Mouse (Mus musculus) cerebellum, adult 2 months (tissue): ENCODE measurements around the gene Ccdc12. TPM values are rescaled to one million over a fixed set of nuclear protein-coding genes. Genes with fewer than 3 reads are reported as not detected.
A peak's percentile ranks its signal among the peaks of the same experiment; 100 is the strongest.

ENCODE experiments used
- DNase-seq, 2 experiments: peaks; one replicate each; pipeline ENCODE4 v3.0.0; 2021
- H3K27ac ChIP-seq: fragments of 200-500 bp; 2 replicates; pipeline ENCODE4 v1.5.1; 2012; ENCODE audit warnings: low read length, control low read depth, inconsistent platforms; ENCODE audit not compliant: insufficient read depth
- H3K27me3 ChIP-seq: fragments of 200-500 bp; 2 replicates; pipeline ENCODE4 v1.6.1; 2012; ENCODE audit warnings: inconsistent platforms, mild to moderate bottlenecking, low read length, moderate library complexity; ENCODE audit not compliant: control insufficient read depth, insufficient read depth
- H3K4me1 ChIP-seq: fragments of 200-500 bp; 2 replicates; pipeline ENCODE4 v1.6.1; 2011; ENCODE audit warnings: low read length; ENCODE audit not compliant: control insufficient read depth, insufficient read depth
- H3K4me3 ChIP-seq: fragments of 200-500 bp; replicated peaks from 2 replicates; pipeline ENCODE3; 2011; ENCODE audit warnings: mild to moderate bottlenecking, low read depth, low read length, control low read depth; ENCODE audit not compliant: insufficient read depth
- CTCF ChIP-seq: fragments of 200-500 bp; IDR thresholded peaks from 2 replicates; pipeline ENCODE4 v1.5.1; 2011; ENCODE audit warnings: low read depth, mild to moderate bottlenecking, control low read depth, low read length, moderate library complexity, borderline replicate concordance; ENCODE audit not compliant: insufficient read depth
- POLR2A ChIP-seq: fragments of 200-500 bp; IDR thresholded peaks from 2 replicates; pipeline ENCODE4 v1.6.1; 2011; ENCODE audit warnings: low read length, control low read depth, borderline replicate concordance; ENCODE audit not compliant: insufficient read depth
- WGBS: fragments of 180-500 bp; shearing (Covaris S2); methylation state at CpG from one replicate; pipeline ENCODE4 v1.1.7; 2018; 5-methylcytosine and 5-hydroxymethylcytosine counted together
- polyA plus RNA-seq: library from polyadenylated mRNA; depleted of rRNA; stranded (reverse); fragments of >200 nt; gene quantifications from 2 replicates; pipeline ENCODE4 v1.2.3, GENCODE M21; 2012

The Ccdc12 gene
- polyA plus RNA-seq, 1 experiment, result 102 TPM

DNA sequence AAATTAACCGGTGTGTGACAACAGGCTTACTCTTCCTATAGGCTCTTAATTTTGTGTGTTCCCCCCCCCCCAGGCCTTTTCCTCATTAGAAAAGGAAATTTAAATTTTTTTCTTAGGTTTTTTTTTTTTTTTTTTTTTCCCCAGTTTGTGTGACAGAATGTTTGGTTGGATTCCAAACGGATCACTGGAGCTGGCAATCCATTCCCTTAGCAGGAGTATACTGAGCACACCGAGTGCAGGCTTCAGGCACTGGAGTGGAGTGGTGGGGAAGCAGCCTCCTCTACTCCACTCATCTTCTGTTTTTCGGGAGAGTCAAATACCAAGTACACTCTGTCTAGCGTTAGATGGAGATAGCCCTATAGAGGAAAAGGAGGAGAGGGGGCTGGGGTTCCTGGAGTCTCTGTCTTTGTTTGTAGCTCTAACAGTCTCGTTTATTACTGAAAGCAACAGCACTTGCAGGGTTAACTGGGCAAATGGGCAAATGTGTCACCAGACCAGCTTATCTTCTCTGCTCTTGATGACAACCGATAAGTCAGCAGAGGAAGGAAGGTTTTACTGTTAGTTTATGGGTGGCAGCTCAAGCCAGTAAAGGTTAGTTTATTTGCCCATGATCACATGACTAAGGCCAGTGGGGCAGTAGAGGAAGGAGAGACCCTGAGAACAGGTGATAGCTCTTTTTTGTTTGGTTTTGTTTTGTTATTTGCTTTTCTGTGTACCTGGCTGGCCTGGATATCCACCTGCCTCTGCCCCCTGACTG lies 4.7 kb downstream of the Ccdc12 start:
- TF ChIP-seq POLR2A (no peak), CTCF (no peak)
- Histone ChIP-seq H3K27me3 (no peaks in the 10 kb centered on the region), H3K4me3 (no peak overlapping the region), H3K4me1 (peaks cover 21% of the 10 kb centered on the region), H3K27ac (peak overlapping the region; percentile 45; the same call in 1 of the 2 replicates)
- DNase-seq, result peak in 1 of 2 experiments; percentile 57
- 35% methylated on average over 7 of the region's 7 CpGs for WGBS

DNA sequence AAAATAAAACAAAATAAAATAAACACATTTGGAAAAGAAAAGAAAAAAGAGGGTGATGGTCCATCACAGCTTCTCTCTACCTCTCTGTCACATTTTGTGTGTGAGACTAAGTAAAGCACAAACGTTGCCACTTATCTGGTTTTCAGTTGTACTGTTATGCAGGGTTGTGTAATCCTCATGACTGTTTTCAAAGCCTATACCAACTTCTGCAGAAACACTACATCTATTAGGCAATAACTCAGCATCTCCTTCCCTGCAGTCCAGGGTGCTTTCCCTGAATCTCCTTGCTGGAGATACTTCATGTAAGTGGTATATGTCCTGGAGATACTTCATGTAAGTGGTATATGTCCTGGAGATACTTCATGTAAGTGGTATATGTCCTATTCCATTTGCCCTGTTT lies 6.5 kb downstream of the Ccdc12 start:
- H3K27me3 ChIP-seq, result no peaks in the 10 kb centered on the region
- no peak for DNase-seq
- H3K4me3 ChIP-seq, result no peak overlapping the region
- 90% methylated on average over 1 of the region's 1 CpGs for WGBS
- H3K4me1 ChIP-seq, result peaks cover 31% of the 10 kb centered on the region
- no peak for TF ChIP-seq CTCF
- H3K27ac ChIP-seq, result no peak overlapping the region

DNA sequence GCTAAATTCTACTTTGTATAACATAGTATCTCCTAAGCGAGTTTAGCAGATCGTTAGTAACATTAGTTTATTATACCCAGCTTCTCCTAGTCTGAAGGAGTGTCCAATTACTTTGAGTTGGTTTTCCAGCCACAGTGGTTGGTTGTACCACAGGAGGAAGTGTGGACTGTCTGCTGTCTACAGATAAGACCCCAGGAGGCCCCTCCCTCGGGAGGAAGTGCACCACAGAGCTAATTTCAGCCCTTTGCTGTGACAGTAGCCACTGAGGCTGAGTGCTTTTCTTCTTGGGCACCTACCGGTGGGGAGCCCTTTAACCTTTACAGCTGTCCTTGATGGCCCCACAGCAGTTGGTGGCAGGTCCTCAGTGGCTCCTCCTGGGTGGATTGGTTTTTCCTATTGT lies 9.6 kb downstream of the Ccdc12 start:
- no peak for TF ChIP-seq POLR2A
- TF ChIP-seq CTCF, result no peak
- Histone ChIP-seq H3K4me3 (no peak overlapping the region), H3K27me3 (no peaks in the 10 kb centered on the region), H3K27ac (no peak overlapping the region), H3K4me1 (peaks cover 40% of the 10 kb centered on the region)
- no peak for DNase-seq
- 48% methylated on average over 4 of the region's 4 CpGs for WGBS

DNA sequence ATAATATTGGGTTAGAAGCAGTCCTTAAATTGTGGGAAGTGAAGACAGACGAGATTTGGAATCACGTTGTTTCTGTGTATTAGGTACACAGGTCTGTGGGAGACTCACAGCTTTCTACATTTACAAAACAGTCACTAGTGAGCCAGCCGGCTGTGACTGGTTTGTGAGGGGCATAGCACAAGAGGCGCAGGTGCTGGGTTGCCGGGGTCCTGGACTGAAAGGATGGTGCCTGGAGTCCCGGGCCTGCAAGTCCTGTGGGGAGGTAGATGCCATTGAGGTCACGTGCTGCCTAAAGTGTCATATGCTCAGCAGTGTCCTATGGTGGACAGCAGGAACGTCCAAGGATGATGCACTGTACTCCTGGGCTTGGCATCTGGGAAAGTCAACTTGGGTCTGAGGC lies 10.1 kb downstream of the Ccdc12 start:
- no peak overlapping the region for H3K27ac ChIP-seq
- no peaks in the 10 kb centered on the region for H3K27me3 ChIP-seq
- H3K4me3 ChIP-seq, result no peak overlapping the region
- 50% methylated on average over 8 of the region's 8 CpGs for WGBS
- no peak for TF ChIP-seq POLR2A
- no peak for TF ChIP-seq CTCF
- peaks cover 36% of the 10 kb centered on the region for H3K4me1 ChIP-seq
- DNase-seq, result no peak

DNA sequence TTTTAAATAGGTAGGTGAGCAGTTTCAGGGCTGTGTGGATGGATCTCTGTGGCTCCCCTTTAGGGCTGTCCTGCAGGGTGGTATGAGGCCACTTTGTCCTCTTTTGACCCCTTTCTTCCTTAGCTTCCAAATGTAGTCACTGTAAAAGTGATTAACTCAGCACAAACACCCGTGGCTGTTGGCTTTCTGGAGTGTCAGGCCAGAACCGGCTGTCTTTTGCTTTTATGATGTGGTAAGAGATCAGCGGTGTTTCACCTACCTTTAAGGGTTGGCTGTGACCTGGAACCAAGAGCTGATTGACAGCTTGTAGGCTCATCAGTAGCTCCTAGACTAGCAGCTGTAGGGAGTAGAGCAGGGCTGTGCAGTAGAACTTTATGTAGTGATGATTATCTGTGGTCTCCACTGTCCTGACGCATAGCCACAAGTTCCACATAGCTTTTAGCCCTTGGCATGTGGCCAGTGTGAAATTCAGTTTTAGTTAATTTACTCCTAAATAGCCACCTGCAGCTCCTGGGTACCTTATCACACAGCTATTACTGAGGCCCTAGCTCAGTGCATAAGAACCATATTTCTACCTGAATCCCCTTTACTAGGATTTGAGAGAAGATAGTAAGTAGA lies 11.0 kb downstream of the Ccdc12 start:
- 36% methylated on average over 4 of the region's 4 CpGs for WGBS
- H3K27me3 ChIP-seq, result no peaks in the 10 kb centered on the region
- H3K4me1 ChIP-seq, result peaks cover 28% of the 10 kb centered on the region
- no peak for DNase-seq
- no peak overlapping the region for H3K27ac ChIP-seq
- no peak overlapping the region for H3K4me3 ChIP-seq
- TF ChIP-seq POLR2A, result no peak
- no peak for TF ChIP-seq CTCF

DNA sequence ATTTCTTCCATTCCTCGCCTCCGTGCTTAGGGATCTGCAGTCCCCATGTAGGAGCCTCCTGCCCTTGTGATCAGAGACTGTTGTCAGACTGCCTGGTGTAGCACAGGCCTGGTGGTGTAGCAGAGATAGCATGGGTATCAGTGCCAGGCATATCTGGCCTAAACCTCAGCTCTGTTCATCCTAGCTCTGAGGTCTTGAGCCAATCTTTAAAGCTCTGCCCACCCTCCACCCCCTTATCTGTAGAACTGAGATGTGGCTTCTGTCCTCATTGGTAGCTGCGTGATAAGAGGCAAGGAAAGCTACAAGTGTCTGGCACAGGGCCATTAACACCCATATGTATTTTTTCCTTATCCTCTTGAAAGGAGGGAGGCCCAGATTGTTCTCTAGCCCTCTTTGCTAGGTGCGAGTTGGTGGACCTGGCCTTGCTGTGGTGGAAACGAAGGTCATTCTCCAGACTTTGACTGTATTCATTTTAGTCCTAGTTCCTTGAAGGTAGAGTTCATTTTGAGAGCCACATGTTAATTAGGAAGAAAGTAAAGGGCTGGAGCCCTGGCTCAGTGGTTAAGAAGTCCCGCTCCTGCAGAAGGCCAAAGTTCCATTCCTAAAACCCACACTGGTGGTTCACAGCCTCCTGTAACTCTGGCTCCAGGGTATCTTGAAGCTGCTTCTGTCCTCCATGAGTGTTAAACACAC lies 12.4 kb downstream of the Ccdc12 start:
- Histone ChIP-seq H3K27ac (no peak overlapping the region), H3K4me3 (no peak overlapping the region), H3K27me3 (no peaks in the 10 kb centered on the region), H3K4me1 (peaks cover 37% of the 10 kb centered on the region)
- TF ChIP-seq CTCF (no peak), POLR2A (no peak)
- no peak for DNase-seq
- 83% methylated on average over 6 of the region's 6 CpGs for WGBS

DNA sequence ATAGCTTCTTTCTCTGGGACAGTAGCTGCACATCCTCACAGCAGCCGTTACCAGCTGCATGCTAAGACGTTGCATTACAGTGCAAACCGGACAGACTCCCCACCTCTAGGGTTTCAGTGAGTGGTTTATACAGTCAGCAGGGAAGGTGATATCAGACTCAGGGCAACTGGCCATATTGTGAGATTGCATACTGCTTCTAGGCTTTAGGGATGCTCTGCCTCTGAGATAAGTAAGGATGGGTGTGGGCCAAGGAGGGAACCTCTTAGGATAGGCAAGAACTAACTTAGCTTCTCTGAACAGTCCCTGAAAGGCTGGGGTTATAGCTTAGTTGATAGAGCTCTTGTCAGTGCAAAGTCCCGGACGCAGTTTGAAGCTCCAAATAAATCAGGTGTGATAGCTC lies 13.5 kb downstream of the Ccdc12 start:
- Histone ChIP-seq H3K27me3 (no peaks in the 10 kb centered on the region), H3K27ac (no peak overlapping the region), H3K4me1 (peaks cover 48% of the 10 kb centered on the region), H3K4me3 (no peak overlapping the region)
- TF ChIP-seq CTCF (no peak), POLR2A (no peak)
- 63% methylated on average over 5 of the region's 5 CpGs for WGBS
- DNase-seq, result no peak
